Mouse (Mus musculus) erythroblast, embryonic 14.5 days (primary cell): Measurements from ENCODE around the gene Itgb2.

ENCODE experiments used
- GATA1 ChIP-seq: IDR thresholded peaks from 2 replicates; pipeline ENCODE4 v1.6.1; 2012; ENCODE audit warnings: low read length, inconsistent platforms, mixed read lengths
- TAL1 ChIP-seq: IDR thresholded peaks from 3 replicates; pipeline ENCODE4 v1.6.1; 2012; ENCODE audit warnings: low read length, inconsistent platforms, mixed read lengths

DNA sequence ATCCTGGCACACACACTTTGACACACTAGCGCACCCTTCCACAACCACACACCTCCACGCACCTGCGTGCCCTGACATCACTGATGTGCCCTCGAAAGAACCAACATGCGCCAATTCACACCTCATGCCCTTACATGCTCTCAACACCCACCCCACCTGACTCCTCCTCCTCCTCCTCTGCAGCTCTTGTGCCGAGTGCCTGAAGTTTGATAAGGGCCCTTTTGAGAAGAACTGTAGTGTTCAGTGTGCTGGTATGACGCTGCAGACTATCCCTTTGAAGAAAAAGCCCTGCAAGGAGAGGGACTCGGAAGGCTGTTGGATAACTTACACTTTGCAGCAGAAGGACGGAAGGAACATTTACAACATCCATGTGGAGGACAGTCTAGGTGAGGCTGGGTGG is 30.8 kb downstream of the Itgb2 start:
- no peak for TF ChIP-seq TAL1
- no peak for TF ChIP-seq GATA1
